Mouse (Mus musculus) hindbrain, embryonic 16.5 days (tissue): ENCODE measurements around the gene Wdr20. TPM values are rescaled to one million over a fixed set of nuclear protein-coding genes. Genes with fewer than 3 reads are reported as not detected.
A peak's percentile ranks its signal among the peaks of the same experiment; 100 is the strongest.

ENCODE experiments used
- ATAC-seq: fragments of 200-750 bp; cut with Nextera tagmentation; 2 replicates; pipeline ENCODE4 v1.8.0; 2017; ENCODE audit warnings: moderate TSS enrichment, moderate library complexity
- H3K27ac ChIP-seq: fragments of 300-500 bp; sonication (generic); 2 replicates; pipeline ENCODE4 v1.5.1; 2014; ENCODE audit warnings: low read depth, mild to moderate bottlenecking, control low read depth, low read length, moderate library complexity
- H3K27me3 ChIP-seq: fragments of 300-500 bp; sonication (generic); replicated peaks from 2 replicates; pipeline ENCODE4 v1.6.1; 2014; ENCODE audit warnings: low read length; ENCODE audit not compliant: control insufficient read depth, insufficient read depth
- H3K36me3 ChIP-seq: fragments of 300-500 bp; sonication (generic); 2 replicates; pipeline ENCODE4 v1.6.1; 2014; ENCODE audit warnings: mild to moderate bottlenecking, low read length, moderate library complexity, mixed read lengths; ENCODE audit not compliant: control insufficient read depth, insufficient read depth
- H3K4me1 ChIP-seq: fragments of 300-500 bp; sonication (generic); 2 replicates; pipeline ENCODE4 v1.6.1; 2014; ENCODE audit warnings: low read depth, low read length; ENCODE audit not compliant: control insufficient read depth, insufficient read depth
- H3K4me2 ChIP-seq: fragments of 300-500 bp; sonication (generic); 2 replicates; pipeline ENCODE4 v1.6.1; 2014; ENCODE audit warnings: mild to moderate bottlenecking, low read length, control low read depth, moderate library complexity
- H3K4me3 ChIP-seq: fragments of 300-500 bp; sonication (generic); 2 replicates; pipeline ENCODE4 v1.5.1; 2014; ENCODE audit warnings: mild to moderate bottlenecking, low read length, control low read depth, moderate library complexity
- H3K9ac ChIP-seq: fragments of 300-500 bp; sonication (generic); 2 replicates; pipeline ENCODE4 v1.6.1; 2014; ENCODE audit warnings: low read depth, mild to moderate bottlenecking, control low read depth, low read length, moderate library complexity
- H3K9me3 ChIP-seq: fragments of 300-500 bp; sonication (generic); 2 replicates; pipeline ENCODE4 v1.6.1; 2014; ENCODE audit warnings: mild to moderate bottlenecking, low read length, moderate library complexity; ENCODE audit not compliant: control insufficient read depth
- WGBS: fragments of 180-500 bp; shearing (Covaris S2); extraction: QIAGEN DNeasy Blood & Tissue Kit; methylation state at CpG from one replicate; pipeline ENCODE4 v1.1.7; 2014; 5-methylcytosine and 5-hydroxymethylcytosine counted together
- polyA plus RNA-seq: library from polyadenylated mRNA; unstranded; fragments of >200 nt; fragmentation: Nextera tagmentation; extraction: Ambion mirVana; gene quantifications from 2 replicates; pipeline ENCODE4 v1.2.1, GENCODE M21; 2015

The Wdr20 gene
- polyA plus RNA-seq, 1 experiment from 2014 or later, result 23.0 TPM

DNA sequence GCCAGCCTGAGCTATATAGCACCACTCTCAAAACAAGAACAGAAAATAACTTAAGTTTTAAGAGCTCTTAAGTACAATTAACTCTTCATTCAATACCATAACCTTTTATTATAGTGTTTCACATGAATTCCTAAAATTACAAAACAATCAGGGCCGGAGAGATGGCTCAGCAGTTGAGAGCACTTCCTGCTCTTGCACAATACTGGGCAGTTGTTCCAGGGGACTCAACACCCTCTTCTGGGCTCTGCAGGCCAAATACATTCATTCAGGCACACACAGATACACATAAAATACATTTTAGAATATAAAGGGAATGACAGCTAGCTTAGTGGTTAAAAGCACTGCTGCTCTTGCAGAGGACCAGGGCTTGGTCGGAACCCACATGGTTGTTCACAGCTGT, 79.1 kb downstream of the Wdr20 start:
- Histone ChIP-seq H3K4me2 (no peak overlapping the region), H3K27ac (no peak overlapping the region), H3K9ac (no peak overlapping the region), H3K9me3 (no peaks in the 10 kb centered on the region), H3K36me3 (peaks cover 7% of the 10 kb centered on the region; the same call in 1 of the 2 replicates), H3K27me3 (no peaks in the 10 kb centered on the region), H3K4me1 (no peaks in the 10 kb centered on the region), H3K4me3 (no peak overlapping the region)
- ATAC-seq, result no peak
- WGBS, result 92% methylated on average over 2 of the region's 2 CpGs

DNA sequence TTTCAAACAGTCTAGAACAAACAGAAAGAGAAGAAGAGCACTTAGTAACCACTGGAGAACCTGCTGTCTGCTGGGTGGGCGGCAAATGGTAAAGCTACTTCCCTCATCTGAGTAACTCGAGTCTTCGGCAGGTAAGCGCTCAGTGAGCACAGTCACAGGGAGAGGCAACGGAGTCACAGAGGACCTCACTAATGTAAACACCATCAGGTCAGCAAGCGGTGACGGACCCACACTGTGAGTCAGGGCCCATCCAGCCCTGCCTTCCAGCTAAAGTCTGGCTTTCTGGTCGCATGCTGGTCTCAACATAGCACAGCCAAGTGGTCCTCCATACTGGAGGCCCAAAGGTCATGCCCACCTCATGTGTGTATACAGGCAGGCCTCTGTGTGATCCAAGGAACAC, 81.6 kb downstream of the Wdr20 start:
- Histone ChIP-seq H3K27ac (no peak overlapping the region), H3K27me3 (no peaks in the 10 kb centered on the region), H3K9ac (no peak overlapping the region), H3K4me3 (no peak overlapping the region), H3K4me2 (no peak overlapping the region), H3K36me3 (no peaks in the 10 kb centered on the region), H3K9me3 (no peaks in the 10 kb centered on the region), H3K4me1 (no peaks in the 10 kb centered on the region)
- ATAC-seq, result no peak
- 80% methylated on average over 8 of the region's 8 CpGs for WGBS

DNA sequence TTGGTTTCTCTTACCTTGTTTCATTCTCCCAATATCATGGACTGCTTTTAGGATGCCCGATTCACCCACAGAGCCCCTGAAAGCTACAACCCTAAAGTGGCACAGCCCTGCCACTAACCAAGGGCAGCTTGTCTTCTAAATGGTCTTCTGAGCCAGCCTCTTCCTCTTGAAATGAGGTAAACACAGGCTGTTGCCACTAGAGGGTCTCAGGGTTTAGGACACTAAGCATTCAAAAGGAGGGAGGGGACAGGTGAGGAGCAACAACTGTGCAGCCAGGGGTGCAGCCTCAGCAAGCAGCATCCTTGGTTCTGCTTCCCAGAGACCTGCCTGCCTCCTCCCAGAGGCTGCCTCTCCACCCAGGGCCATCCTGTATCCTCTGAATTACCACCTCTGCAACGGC, 84.0 kb downstream of the Wdr20 start:
- no peaks in the 10 kb centered on the region for H3K9me3 ChIP-seq
- no peak overlapping the region for H3K9ac ChIP-seq
- H3K4me1 ChIP-seq, result no peaks in the 10 kb centered on the region
- WGBS, result 92% methylated on average over 2 of the region's 2 CpGs
- H3K36me3 ChIP-seq, result no peaks in the 10 kb centered on the region
- no peak overlapping the region for H3K4me3 ChIP-seq
- no peaks in the 10 kb centered on the region for H3K27me3 ChIP-seq
- no peak for ATAC-seq
- no peak overlapping the region for H3K4me2 ChIP-seq
- no peak overlapping the region for H3K27ac ChIP-seq

DNA sequence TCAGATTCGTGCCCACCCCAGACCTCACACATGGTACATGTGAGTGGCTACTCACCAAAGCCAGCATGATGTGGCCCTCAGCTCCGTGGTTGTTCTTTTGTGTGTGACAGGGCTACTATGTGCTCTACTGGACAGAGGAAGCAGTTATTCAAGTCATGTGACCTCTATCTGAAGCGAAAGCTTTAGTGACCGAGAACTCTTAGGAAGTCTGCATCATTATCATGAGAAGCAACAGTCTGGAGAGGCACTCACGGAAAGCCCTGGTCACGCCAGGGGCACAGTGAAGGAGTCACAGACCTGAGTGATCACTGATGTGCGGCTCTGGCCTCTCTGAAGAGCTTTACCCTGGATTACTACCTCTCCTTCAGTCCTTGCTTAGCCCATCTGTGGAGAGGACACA, 84.6 kb downstream of the Wdr20 start:
- no peak for ATAC-seq
- no peaks in the 10 kb centered on the region for H3K4me1 ChIP-seq
- no peaks in the 10 kb centered on the region for H3K27me3 ChIP-seq
- 88% methylated on average over 7 of the region's 7 CpGs for WGBS
- H3K36me3 ChIP-seq, result no peaks in the 10 kb centered on the region
- no peak overlapping the region for H3K4me2 ChIP-seq
- no peaks in the 10 kb centered on the region for H3K9me3 ChIP-seq
- H3K9ac ChIP-seq, result no peak overlapping the region
- H3K4me3 ChIP-seq, result no peak overlapping the region
- no peak overlapping the region for H3K27ac ChIP-seq

DNA sequence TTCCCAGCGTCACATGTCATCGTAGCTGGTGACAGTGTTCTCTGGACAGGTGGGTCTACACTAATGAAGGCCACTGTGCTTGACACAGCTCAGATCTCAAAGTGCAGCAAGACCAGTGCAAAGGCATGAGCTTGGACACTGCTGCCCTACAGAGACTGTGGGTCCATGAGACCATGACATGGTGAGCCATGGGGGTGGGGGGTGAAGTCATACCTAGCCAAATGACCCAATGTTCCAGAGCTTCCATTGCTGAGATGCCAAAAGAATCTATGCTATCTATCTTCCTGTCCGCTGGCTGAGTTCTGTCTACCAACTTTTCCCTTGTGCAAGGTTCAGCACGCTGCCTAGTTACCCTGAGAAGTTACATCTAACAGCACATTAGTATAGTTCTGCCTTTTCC, 91.2 kb downstream of the Wdr20 start:
- Histone ChIP-seq H3K27me3 (no peaks in the 10 kb centered on the region), H3K27ac (no peak overlapping the region), H3K4me3 (no peak overlapping the region), H3K4me1 (no peaks in the 10 kb centered on the region), H3K9me3 (no peaks in the 10 kb centered on the region), H3K36me3 (no peaks in the 10 kb centered on the region), H3K9ac (no peak overlapping the region), H3K4me2 (no peak overlapping the region)
- ATAC-seq, result no peak
- 100% methylated on average over 4 of the region's 4 CpGs for WGBS

DNA sequence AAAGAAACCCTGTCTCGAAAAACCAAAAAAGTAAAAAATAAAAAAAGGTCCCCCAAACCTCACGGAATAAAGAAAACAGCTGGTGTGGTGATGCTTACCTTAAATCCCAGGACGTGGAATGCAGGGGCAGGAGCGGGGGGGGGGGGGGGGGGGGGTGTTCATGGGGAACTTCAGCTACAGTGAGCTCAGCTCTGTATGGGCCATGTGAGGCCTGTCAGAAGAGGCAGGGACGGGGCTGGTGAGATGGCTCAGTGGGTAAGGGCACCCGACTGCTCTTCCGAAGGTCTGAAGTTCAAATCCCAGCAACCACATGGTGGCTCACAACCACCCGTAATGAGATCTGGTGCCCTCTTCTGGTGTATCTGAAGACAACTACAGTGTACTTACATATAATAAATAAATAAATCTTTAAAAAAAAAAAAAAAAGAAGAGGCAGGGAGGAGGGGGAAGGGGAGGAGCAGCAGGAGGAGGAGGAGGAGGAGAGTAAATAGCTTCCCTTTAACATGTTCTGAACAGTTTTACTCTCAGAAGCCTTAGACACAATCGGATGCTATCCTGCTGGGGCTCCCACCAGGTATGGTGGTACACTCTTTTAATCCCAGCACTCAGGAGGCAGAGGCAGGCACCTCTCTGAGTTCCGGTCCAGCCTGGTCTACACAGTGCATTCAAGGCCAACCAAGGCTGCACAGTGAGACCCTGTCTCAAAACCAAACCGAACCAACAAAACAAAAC, 92.7 kb downstream of the Wdr20 start:
- no peak overlapping the region for H3K4me3 ChIP-seq
- no peak overlapping the region for H3K27ac ChIP-seq
- no peaks in the 10 kb centered on the region for H3K9me3 ChIP-seq
- H3K9ac ChIP-seq, result no peak overlapping the region
- no peaks in the 10 kb centered on the region for H3K27me3 ChIP-seq
- no peak overlapping the region for H3K4me2 ChIP-seq
- H3K4me1 ChIP-seq, result no peaks in the 10 kb centered on the region
- H3K36me3 ChIP-seq, result no peaks in the 10 kb centered on the region
- 90% methylated on average over 10 of the region's 11 CpGs for WGBS
- ATAC-seq, result no peak

DNA sequence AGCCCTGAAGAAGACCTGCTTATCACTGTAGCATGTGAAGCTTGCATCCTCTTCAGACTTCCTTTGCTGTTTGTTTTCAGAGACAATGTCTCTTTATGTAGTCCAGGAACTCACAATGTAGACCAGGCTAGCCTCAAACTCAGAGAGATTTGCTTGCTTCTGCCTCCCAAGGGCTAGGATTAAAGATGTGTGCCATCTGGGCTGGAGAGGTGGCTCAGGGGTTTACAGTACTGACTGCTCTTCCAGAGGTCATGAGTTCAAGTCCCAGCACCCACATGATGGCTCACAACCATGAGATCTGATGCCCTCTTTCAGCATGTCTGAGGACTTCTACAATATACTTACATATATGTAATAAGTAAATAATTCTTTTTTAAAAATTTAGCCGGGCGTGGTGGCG, 97.4 kb downstream of the Wdr20 start:
- peaks cover 7% of the 10 kb centered on the region for H3K4me1 ChIP-seq
- no peaks in the 10 kb centered on the region for H3K9me3 ChIP-seq
- no peak overlapping the region for H3K4me3 ChIP-seq
- ATAC-seq, result no peak
- H3K36me3 ChIP-seq, result no peaks in the 10 kb centered on the region
- 96% methylated on average over 3 of the region's 3 CpGs for WGBS
- no peak overlapping the region for H3K9ac ChIP-seq
- no peak overlapping the region for H3K27ac ChIP-seq
- H3K4me2 ChIP-seq, result no peak overlapping the region
- H3K27me3 ChIP-seq, result no peaks in the 10 kb centered on the region

DNA sequence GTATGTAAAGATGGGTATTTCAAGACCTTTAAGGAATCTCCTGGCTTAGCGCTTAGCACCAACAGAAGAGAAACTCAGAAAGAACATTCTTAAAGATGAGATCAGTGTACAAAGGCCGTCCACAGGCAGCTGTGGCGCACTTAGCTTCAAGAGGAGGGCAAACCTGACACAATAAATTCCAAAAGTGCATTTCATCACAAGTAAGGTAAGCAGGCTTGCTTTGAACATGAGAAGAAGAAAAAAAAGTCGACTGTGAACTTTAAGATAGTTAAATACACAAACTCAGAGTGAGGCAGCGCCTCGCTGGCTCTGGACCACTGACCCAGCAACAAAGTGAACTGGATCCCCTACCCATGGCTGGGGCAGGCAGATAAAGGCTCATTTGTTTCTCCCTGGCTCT, 99.0 kb downstream of the Wdr20 start:
- H3K4me3 ChIP-seq, result no peak overlapping the region
- H3K27me3 ChIP-seq, result no peaks in the 10 kb centered on the region
- peaks cover 7% of the 10 kb centered on the region for H3K4me1 ChIP-seq
- 0 out of 2 replicates have a peak, but pooled peaks have one; percentile 29 for ATAC-seq
- no peak overlapping the region for H3K9ac ChIP-seq
- 0 out of 2 replicates have a peak overlapping the region, but pooled peaks have one; percentile 8 for H3K4me2 ChIP-seq
- no peaks in the 10 kb centered on the region for H3K9me3 ChIP-seq
- H3K27ac ChIP-seq, result peak overlapping the region; percentile 37; the same call in 1 of the 2 replicates
- no peaks in the 10 kb centered on the region for H3K36me3 ChIP-seq
- WGBS, result 30% methylated on average over 6 of the region's 6 CpGs

DNA sequence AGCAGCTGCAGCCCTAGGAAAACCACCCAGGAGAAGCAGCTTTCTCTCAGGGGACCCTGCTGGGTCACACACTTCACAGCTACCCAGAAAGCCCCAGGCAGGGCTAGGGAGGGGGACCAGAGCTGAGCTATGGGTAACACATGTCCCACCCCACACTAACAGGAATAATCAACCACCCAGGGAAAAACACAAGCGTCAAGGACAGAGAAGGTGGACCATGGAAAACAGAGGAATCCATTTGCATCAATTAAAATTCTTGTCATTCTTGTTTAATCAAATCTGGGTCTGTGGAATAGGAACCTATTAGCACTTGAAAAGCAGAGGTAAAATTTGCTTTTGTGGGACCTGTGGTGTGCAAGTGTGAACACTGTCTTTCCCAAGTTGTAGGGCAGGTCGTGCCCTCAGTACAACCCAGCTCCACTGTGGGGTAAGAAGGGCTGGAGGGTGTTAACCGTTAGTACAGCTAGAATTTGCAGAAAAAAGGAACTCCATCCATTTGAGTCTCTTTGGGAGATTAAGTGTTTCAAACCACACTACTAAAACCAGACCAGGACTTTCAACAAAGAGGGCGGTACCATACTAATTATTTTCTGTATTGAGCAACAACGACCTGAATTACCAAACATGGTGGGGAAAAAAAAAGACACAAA, 99.6 kb downstream of the Wdr20 start:
- Histone ChIP-seq H3K9me3 (no peaks in the 10 kb centered on the region), H3K4me3 (no peak overlapping the region), H3K36me3 (no peaks in the 10 kb centered on the region), H3K27me3 (no peaks in the 10 kb centered on the region), H3K4me2 (0 out of 2 replicates have a peak overlapping the region, but pooled peaks have one; percentile 8), H3K27ac (peak overlapping the region; percentile 41), H3K9ac (no peak overlapping the region), H3K4me1 (peaks cover 7% of the 10 kb centered on the region)
- 27% methylated on average over 5 of the region's 5 CpGs for WGBS
- 0 out of 2 replicates have a peak, but pooled peaks have one; percentile 38 for ATAC-seq
